Comparison of ENCODE assay signal across 7 mouse cellular contexts in genomic region chr5:115194626-115195221, GRCm38 (mm10). TPM values are rescaled to one million over a fixed set of nuclear protein-coding genes. Genes with fewer than 3 reads are reported as not detected.
DNase-seq lines count a peak whose midpoint lies in the region; ATAC-seq lines count a peak whose summit lies in the region.

No protein-coding gene starts in this region.

- H3K4me1 ChIP-seq in lung, embryonic 16.5 days (replicated peaks; ENCODE audit: control insufficient read depth, insufficient read depth, low read length), result peaks cover 17% of the 10 kb centered on the region
- H3K4me1 ChIP-seq in embryonic facial prominence, embryonic 14.5 days (ENCODE audit: control insufficient read depth, insufficient read depth, low read length), result peaks cover 14% of the 10 kb centered on the region
- H3K4me1 ChIP-seq in limb, embryonic 11.5 days (ENCODE audit: control insufficient read depth, insufficient read depth, low read length), result peaks cover 30% of the 10 kb centered on the region
- peaks cover 25% of the 10 kb centered on the region for H3K4me1 ChIP-seq in stomach, embryonic 15.5 days

- H3K9ac ChIP-seq in lung, embryonic 16.5 days (ENCODE audit: low read length), result peak overlapping the region; percentile 49; the same call in 1 of the 2 replicates
- no peak overlapping the region for H3K9ac ChIP-seq in embryonic facial prominence, embryonic 14.5 days (ENCODE audit: low read depth, low read length)
- no peak overlapping the region; the same call in 1 of the 2 replicates for H3K9ac ChIP-seq in limb, embryonic 11.5 days (ENCODE audit: low read length)
- no peak overlapping the region for H3K9ac ChIP-seq in stomach, embryonic 15.5 days

- 4% methylated on average over 12 of the region's 12 CpGs for WGBS in lung, embryonic 16.5 days
- 4% methylated on average over 11 of the region's 12 CpGs for WGBS in embryonic facial prominence, embryonic 14.5 days
- WGBS in limb, embryonic 11.5 days, result 2% methylated on average over 12 of the region's 12 CpGs
- 8% methylated on average over 12 of the region's 12 CpGs for WGBS in stomach, embryonic 15.5 days

- peaks cover 50% of the 10 kb centered on the region for H3K27me3 ChIP-seq in lung, embryonic 16.5 days (ENCODE audit: control insufficient read depth, insufficient read depth, low read depth, low read length)
- H3K27me3 ChIP-seq in embryonic facial prominence, embryonic 14.5 days (replicated peaks; ENCODE audit: control insufficient read depth, insufficient read depth, low read length), result peaks cover 55% of the 10 kb centered on the region
- H3K27me3 ChIP-seq in limb, embryonic 11.5 days (ENCODE audit: control insufficient read depth, insufficient read depth, low read length), result peaks cover 22% of the 10 kb centered on the region
- H3K27me3 ChIP-seq in stomach, embryonic 15.5 days (replicated peaks), result peaks cover 54% of the 10 kb centered on the region

- no peaks in the 10 kb centered on the region for H3K36me3 ChIP-seq in lung, embryonic 16.5 days (ENCODE audit: control insufficient read depth, insufficient read depth, low read length)
- no peaks in the 10 kb centered on the region for H3K36me3 ChIP-seq in embryonic facial prominence, embryonic 14.5 days (ENCODE audit: control insufficient read depth, insufficient read depth, low read length)
- no peaks in the 10 kb centered on the region for H3K36me3 ChIP-seq in limb, embryonic 11.5 days (ENCODE audit: control insufficient read depth, insufficient read depth, low read length)
- no peaks in the 10 kb centered on the region for H3K36me3 ChIP-seq in stomach, embryonic 15.5 days

- DNase-seq in lung, postnatal 4 days, result no peak
- no peak for DNase-seq in embryonic facial prominence, embryonic 14.5 days (ENCODE audit: low spot score)
- DNase-seq in limb, embryonic 11.5 days (ENCODE audit: low spot score), result no peak
- DNase-seq in frontal cortex, postnatal 14 days (ENCODE audit: low spot score in 2 of 2), result no peak

- no peak overlapping the region for H3K27ac ChIP-seq in lung, embryonic 16.5 days (ENCODE audit: low read length)
- H3K27ac ChIP-seq in embryonic facial prominence, embryonic 14.5 days (replicated peaks; ENCODE audit: low read depth, low read length), result no peak overlapping the region
- no peak overlapping the region for H3K27ac ChIP-seq in limb, embryonic 11.5 days (replicated peaks; ENCODE audit: low read depth, low read length)
- H3K27ac ChIP-seq in stomach, embryonic 15.5 days, result no peak overlapping the region

- H3K4me2 ChIP-seq in lung, embryonic 16.5 days (ENCODE audit: low read depth, low read length), result peak overlapping the region; percentile 100
- H3K4me2 ChIP-seq in embryonic facial prominence, embryonic 14.5 days (ENCODE audit: low read depth, low read length), result peak overlapping the region; percentile 100
- H3K4me2 ChIP-seq in limb, embryonic 11.5 days (ENCODE audit: low read depth, severe bottlenecking), result peak overlapping the region; percentile 100
- H3K4me2 ChIP-seq in stomach, embryonic 15.5 days, result peak overlapping the region; percentile 100

- no peaks in the 10 kb centered on the region for H3K9me3 ChIP-seq in lung, embryonic 16.5 days (ENCODE audit: control insufficient read depth, low read length)
- H3K9me3 ChIP-seq in embryonic facial prominence, embryonic 14.5 days (ENCODE audit: control insufficient read depth, low read length), result no peaks in the 10 kb centered on the region
- H3K9me3 ChIP-seq in limb, embryonic 11.5 days (ENCODE audit: control insufficient read depth, low read length), result no peaks in the 10 kb centered on the region; the same call in 1 of the 2 replicates
- no peaks in the 10 kb centered on the region for H3K9me3 ChIP-seq in stomach, embryonic 15.5 days

- peak overlapping the region; percentile 62 for H3K4me3 ChIP-seq in lung, embryonic 16.5 days (ENCODE audit: low read length)
- peak overlapping the region; percentile 57 for H3K4me3 ChIP-seq in embryonic facial prominence, embryonic 14.5 days (ENCODE audit: low read depth, low read length)
- peak overlapping the region; percentile 54 for H3K4me3 ChIP-seq in limb, embryonic 11.5 days (ENCODE audit: low read depth, low read length)
- peak overlapping the region; percentile 54 for H3K4me3 ChIP-seq in stomach, embryonic 15.5 days (replicated peaks)

- 0 out of 2 replicates have a peak, but pooled peaks have one; percentile 4 for ATAC-seq in lung, embryonic 16.5 days (ENCODE audit: low read depth)
- no peak for ATAC-seq in embryonic facial prominence, embryonic 14.5 days (ENCODE audit: low read depth)
- no peak for ATAC-seq in limb, embryonic 11.5 days (ENCODE audit: insufficient number of reproducible peaks, low FRiP score, low TSS enrichment, low read depth)
- no peak for ATAC-seq in stomach, embryonic 15.5 days (ENCODE audit: insufficient read depth, low FRiP score, low read depth)
- ATAC-seq in megakaryocyte-erythroid progenitor cell, adult 5-6 weeks (replicated peaks; ENCODE audit: low FRiP score, low TSS enrichment, poor library complexity, severe bottlenecking), result no peak

RNA-seq across cellular contexts. Expression of gene Cabp1, which starts 0.5 kb away (rescaled TPM):
- 1.3 and 1.6 TPM in 2 replicates for polyA plus RNA-seq in lung, embryonic 16.5 days (2015; fragmentation: Nextera tagmentation; extraction: Ambion mirVana)
- polyA plus RNA-seq in embryonic facial prominence, embryonic 14.5 days (2014; fragmentation: Nextera tagmentation; extraction: Ambion mirVana), result 2.7 and 3.1 TPM in 2 replicates
- 1.2 and 1.9 TPM in 2 replicates for polyA plus RNA-seq in limb, embryonic 11.5 days (2014; fragmentation: Nextera tagmentation; extraction: Ambion mirVana)
- 1.5 and 1.6 TPM in 2 replicates for polyA plus RNA-seq in stomach, embryonic 15.5 days (2015; fragmentation: Nextera tagmentation; extraction: Ambion mirVana)
- total RNA-seq in megakaryocyte-erythroid progenitor cell, adult 5-6 weeks (2014; fragmentation: Nextera tagmentation), result not detected in 2 replicates
- not detected in 2 replicates for total RNA-seq in megakaryocyte-erythroid progenitor cell, adult 5-6 weeks (2017)

RNA-seq across cellular contexts. Expression of gene Mlec, which starts 36.7 kb away (rescaled TPM):
- polyA plus RNA-seq in lung, embryonic 16.5 days (2015; fragmentation: Nextera tagmentation; extraction: Ambion mirVana), result 58.9 and 62.1 TPM in 2 replicates
- 69.8 and 72.9 TPM in 2 replicates for polyA plus RNA-seq in embryonic facial prominence, embryonic 14.5 days (2014; fragmentation: Nextera tagmentation; extraction: Ambion mirVana)
- 51.5 and 58.8 TPM in 2 replicates for polyA plus RNA-seq in limb, embryonic 11.5 days (2014; fragmentation: Nextera tagmentation; extraction: Ambion mirVana)
- polyA plus RNA-seq in stomach, embryonic 15.5 days (2015; fragmentation: Nextera tagmentation; extraction: Ambion mirVana), result 89.3 and 101 TPM in 2 replicates
- 86.1 and 86.4 TPM in 2 replicates for total RNA-seq in megakaryocyte-erythroid progenitor cell, adult 5-6 weeks (2014; fragmentation: Nextera tagmentation)
- 101 and 113 TPM in 2 replicates for total RNA-seq in megakaryocyte-erythroid progenitor cell, adult 5-6 weeks (2017)

RNA-seq across cellular contexts. Expression of gene Pop5, which starts 40.9 kb away (rescaled TPM):
- polyA plus RNA-seq in lung, embryonic 16.5 days (2015; fragmentation: Nextera tagmentation; extraction: Ambion mirVana), result 97.6 and 109 TPM in 2 replicates
- polyA plus RNA-seq in embryonic facial prominence, embryonic 14.5 days (2014; fragmentation: Nextera tagmentation; extraction: Ambion mirVana), result 82.6 and 95.5 TPM in 2 replicates
- polyA plus RNA-seq in limb, embryonic 11.5 days (2014; fragmentation: Nextera tagmentation; extraction: Ambion mirVana), result 118 and 123 TPM in 2 replicates
- 106 and 116 TPM in 2 replicates for polyA plus RNA-seq in stomach, embryonic 15.5 days (2015; fragmentation: Nextera tagmentation; extraction: Ambion mirVana)
- total RNA-seq in megakaryocyte-erythroid progenitor cell, adult 5-6 weeks (2014; fragmentation: Nextera tagmentation), result 130 and 136 TPM in 2 replicates
- total RNA-seq in megakaryocyte-erythroid progenitor cell, adult 5-6 weeks (2017), result 69.1 and 154 TPM in 2 replicates

RNA-seq across cellular contexts. Expression of gene Unc119b, which starts 59.9 kb away (rescaled TPM):
- 34.3 and 35.2 TPM in 2 replicates for polyA plus RNA-seq in lung, embryonic 16.5 days (2015; fragmentation: Nextera tagmentation; extraction: Ambion mirVana)
- 32.2 and 35.4 TPM in 2 replicates for polyA plus RNA-seq in embryonic facial prominence, embryonic 14.5 days (2014; fragmentation: Nextera tagmentation; extraction: Ambion mirVana)
- 65.3 and 65.4 TPM in 2 replicates for polyA plus RNA-seq in limb, embryonic 11.5 days (2014; fragmentation: Nextera tagmentation; extraction: Ambion mirVana)
- 26.6 and 29.7 TPM in 2 replicates for polyA plus RNA-seq in stomach, embryonic 15.5 days (2015; fragmentation: Nextera tagmentation; extraction: Ambion mirVana)
- 13.8 and 15.5 TPM in 2 replicates for total RNA-seq in megakaryocyte-erythroid progenitor cell, adult 5-6 weeks (2014; fragmentation: Nextera tagmentation)
- total RNA-seq in megakaryocyte-erythroid progenitor cell, adult 5-6 weeks (2017), result 7.1 and 12.7 TPM in 2 replicates
